Mouse (Mus musculus): Measurements from ENCODE around the gene Gja5.

Gene Gja5

DNA sequence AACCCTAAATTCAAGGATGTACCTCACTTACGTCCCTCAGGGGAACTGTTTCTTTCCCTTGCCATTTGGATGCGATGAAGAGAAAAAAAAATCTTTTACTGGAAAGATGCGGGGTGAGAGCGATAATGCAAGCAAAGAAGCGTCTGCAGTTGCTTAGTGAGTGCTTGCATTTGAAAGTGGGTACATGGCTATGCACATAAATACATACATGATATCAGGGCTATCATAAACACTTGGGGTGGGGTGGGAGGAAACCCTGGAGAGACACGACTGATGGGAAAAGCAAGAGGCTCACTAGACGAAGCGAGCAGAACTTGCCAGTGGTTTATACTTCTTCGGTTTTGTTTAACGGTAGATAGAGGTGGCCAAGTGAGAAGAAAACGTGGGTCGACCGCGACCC, at the start of gene Gja5:
Gja5 (plus strand) TSS at position 301 of the 400 bp plus-strand sequence.
- DNase-seq (ENCODE audit: low spot score), result no peak

DNA sequence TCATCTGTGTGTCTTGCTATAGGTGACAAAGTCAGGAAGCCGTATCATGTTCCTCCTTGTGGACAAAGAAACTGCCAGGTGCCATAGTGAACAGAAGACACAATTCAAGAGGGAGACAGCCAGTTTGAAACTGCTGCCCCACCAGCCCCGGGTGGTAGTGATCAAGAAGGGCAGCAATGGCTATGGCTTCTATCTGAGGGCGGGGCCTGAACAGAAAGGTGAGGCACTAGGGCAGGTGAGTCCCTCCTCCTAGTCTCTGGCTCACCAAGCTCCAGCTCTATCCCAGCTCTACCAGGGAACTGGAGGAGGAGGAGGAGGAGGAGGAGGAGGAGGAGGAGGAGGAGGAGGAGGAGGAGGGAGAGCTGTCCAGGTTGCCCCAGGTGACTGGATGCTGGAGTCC, 48.7 kb upstream of the Gja5 start:
- no peak for DNase-seq (ENCODE audit: low spot score)

DNA sequence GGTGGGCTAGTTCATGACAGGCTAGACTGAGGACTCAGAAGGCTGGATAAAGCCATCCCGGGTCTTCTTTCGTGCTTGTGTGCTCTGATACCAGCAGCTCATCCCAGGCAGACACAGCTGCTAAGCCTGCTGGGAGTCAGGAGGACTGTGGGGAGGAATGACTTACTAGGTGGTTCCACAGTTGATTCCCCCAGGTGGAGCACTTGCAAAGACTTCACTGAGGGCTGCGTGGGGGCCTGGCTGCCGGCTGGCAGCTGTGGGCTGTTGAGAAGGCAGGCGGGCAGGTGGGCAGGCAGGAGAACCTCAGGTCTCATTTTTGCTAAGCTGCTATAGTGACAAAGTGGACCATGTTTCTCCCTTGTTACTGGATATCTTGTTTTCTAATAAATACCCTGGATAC, 44.0 kb upstream of the Gja5 start:
- DNase-seq (ENCODE audit: low spot score), result peak; percentile 1

DNA sequence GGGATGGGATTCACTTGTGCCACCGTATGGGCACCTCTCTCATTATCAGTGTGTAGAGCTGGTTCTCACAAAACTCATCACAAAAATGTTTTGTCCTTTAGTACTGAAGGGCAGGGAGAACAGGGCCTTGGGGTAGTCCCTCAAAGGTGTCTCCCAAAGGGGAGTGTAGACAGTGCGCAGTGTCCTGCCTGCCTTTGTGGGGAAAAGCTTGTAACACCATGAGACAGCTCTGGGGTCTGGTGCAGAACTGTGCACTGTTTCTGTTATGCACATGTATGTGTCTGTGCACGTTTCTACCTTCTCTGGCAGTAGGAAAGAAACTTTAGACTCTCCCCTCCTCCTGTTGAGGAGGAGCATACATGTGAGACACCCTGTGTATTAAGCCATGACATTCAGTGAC, 36.6 kb upstream of the Gja5 start:
- DNase-seq (ENCODE audit: low spot score), result peak; percentile 1

DNA sequence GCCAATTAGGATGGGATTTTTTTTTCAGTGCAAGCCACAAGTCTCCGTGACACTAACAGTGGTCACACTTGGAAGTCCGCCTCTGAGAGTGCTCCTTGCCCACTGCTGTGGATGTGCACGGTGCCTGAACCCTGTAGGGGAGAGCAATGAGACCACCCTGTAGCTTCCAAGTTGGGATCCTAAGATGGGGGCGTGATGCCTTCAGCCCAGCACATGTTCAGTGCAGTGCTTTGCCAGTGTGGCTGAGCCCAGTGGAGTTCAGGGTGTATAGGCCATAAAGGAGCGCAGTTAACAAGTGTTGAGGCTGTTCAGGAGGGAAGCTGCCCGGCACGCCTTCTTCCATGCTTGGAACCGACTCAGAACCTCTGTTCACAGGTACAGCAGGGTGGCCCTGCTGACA, 35.9 kb upstream of the Gja5 start:
- DNase-seq (ENCODE audit: low spot score), result peak; percentile 1

DNA sequence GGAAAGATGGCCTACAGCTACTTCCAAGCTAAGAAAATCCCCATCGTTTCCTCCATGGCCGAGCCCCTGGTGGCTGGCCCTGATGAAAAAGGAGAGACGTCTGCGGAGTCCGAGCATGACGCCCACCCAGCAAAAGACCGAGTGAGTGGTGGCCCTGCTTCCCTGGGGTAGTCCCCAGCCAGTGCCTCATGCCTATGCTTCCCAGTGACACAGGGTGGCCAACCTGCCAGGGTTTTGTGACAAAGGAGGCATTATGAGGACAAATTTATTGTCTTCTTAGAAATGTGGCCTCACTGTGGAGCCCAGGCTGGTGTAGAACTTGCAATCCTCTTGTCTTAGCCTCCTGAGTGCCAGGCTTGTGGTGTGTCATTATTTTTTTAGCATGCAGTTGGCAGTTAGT, 35.4 kb upstream of the Gja5 start:
- peak; percentile 0 for DNase-seq (ENCODE audit: low spot score)

DNA sequence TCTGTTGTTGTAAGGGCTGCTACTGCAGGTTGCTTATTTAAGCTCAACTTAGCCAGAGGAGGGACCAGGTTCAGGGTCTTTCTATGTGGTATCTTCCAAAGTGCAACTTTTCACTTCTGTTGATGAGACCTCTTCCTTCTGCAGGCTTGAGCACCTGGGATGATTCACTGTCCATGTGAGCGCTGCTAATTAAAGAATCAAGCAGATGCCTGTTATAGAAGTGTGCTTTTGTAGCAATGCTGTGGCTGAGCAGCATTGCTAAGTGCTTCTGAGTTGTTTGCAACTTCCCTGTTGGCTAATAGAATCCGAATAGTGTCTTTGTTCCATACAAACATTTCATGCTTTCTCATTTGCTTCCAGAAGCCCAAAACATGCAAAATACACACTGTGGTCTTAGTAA, 34.2 kb upstream of the Gja5 start:
- no peak for DNase-seq (ENCODE audit: low spot score)

DNA sequence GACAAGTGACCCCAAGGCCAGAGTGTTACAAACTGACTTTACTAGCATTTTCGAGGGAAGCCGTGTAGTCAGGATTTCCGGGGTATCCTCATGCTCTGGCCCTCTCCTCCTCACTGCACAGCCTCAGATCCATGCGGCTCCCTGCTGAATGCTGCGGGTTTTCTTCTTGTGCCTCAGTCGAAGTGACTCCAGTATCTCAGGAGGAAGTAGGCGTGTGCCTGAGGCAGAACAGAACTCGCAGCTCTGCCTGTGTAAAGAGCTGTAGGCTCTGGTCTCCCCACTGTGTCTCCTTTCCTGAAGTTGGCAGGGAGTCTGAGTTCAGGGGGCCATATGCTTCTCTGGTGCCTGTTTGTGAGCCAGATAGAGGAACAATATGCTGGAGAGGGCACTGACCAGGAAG, 33.4 kb upstream of the Gja5 start:
- no peak for DNase-seq (ENCODE audit: low spot score)

DNA sequence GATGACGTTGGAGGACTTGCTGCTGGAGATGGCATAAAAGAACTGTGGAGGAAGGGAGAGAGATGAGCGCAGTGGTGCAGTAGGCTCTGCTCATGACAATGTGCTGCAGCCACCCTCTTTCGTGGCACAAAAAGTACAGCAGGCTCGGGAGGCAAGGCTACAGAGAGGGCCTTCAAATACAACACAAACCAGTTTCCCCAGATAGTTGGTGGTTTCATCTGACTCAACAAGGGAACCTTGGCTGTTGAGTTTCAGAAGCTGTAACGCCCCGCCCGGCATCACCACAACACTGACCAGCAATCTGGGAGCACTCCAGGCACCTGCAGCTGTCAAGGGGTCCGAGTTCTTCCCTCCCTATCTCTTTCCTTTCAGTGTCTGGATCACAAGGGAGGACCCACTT, 32.0 kb upstream of the Gja5 start:
- no peak for DNase-seq (ENCODE audit: low spot score)

DNA sequence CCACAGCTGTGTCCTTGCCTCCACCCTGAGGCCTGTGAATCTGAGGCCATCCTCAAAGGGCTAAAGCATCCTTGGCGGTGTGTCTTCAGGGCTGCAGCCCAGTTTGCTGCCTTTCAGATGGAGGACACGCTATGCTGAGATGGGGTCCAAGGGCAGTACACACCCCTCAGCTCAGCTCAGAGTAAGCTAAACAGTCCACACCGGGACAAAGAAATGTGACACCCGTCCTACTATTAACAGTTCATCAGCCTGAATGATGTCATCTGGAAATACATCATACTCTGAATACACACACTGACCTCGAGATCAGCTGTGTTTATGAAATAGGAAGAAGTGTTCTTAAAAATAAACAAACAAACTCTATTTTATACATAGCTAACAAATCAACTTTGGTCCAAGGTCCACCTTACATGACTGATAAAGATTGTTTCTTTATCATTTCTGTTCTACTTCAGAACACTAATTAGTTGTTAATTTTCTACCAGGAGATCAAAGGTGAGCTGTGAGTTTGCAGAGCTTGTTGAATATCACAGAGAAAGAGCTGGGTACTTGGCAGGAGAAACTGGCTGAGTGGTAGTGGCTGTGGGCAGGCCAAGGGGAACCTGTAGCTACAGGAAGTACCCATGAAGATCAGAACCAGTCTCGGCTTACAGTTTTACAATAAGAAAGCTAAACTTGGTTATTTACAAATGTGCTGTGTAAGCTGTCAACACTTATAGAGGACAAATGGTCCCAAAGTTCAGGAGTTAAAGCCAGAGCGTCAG, 29.5 kb upstream of the Gja5 start:
- no peak for DNase-seq (ENCODE audit: low spot score)

DNA sequence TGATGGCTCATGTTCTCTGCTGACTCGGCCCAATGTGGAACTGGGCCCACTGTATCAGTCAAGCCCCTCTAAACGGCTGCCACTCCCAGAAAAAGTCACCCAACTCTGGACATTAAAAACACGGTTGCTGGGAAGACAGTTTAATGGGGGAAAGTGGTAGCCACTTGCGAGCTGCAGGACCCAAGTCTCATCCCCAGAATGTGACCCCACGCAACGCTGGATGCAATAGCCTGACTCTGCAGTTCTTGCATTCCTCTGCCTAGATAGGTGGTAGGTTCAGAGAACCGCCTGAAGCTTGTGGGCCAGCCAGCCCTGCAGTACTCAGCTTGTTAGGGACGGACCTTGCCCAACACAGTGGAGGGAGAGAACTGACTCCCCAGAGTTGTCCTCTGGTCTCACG, 25.0 kb upstream of the Gja5 start:
- DNase-seq (ENCODE audit: low spot score), result no peak

DNA sequence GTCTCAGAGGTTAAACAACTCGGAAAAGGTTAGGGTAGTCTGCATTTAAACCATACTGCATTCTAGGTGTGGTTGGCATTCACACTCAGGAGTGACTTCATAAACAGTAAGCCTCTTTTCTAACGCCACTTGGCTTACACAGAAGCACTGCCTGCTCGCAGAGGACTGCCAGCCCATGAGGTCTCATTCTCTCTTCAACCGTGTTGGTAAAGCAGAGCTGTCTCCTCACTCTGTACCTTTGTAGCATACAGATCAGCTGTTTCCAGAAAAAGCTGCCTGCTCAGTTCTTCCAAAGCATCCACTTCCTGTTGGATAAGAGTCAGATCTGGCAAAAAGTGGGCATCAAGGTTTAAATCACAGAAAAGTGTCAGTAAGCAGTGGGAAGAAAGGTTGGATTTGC, 24.1 kb upstream of the Gja5 start:
- no peak for DNase-seq (ENCODE audit: low spot score)

DNA sequence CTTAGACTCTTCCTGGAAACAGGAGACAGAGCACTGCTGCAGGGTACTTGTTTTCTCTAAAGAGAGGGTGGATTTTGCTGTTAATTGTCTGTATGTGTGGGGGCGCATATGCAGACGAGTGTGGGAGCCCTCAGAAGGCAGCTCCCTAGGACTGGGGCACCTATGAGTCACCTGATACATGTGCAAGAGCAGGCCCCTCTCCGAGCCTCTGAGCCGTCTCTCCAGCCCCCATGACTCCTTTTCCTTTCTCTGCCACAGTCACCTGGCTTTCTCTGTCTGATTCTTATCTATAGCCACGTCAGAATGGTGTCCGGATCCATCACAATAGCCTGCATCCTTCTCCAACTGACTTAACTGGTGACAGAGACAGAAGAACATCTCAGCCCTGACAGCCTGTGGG, 22.9 kb upstream of the Gja5 start:
- no peak for DNase-seq (ENCODE audit: low spot score)

DNA sequence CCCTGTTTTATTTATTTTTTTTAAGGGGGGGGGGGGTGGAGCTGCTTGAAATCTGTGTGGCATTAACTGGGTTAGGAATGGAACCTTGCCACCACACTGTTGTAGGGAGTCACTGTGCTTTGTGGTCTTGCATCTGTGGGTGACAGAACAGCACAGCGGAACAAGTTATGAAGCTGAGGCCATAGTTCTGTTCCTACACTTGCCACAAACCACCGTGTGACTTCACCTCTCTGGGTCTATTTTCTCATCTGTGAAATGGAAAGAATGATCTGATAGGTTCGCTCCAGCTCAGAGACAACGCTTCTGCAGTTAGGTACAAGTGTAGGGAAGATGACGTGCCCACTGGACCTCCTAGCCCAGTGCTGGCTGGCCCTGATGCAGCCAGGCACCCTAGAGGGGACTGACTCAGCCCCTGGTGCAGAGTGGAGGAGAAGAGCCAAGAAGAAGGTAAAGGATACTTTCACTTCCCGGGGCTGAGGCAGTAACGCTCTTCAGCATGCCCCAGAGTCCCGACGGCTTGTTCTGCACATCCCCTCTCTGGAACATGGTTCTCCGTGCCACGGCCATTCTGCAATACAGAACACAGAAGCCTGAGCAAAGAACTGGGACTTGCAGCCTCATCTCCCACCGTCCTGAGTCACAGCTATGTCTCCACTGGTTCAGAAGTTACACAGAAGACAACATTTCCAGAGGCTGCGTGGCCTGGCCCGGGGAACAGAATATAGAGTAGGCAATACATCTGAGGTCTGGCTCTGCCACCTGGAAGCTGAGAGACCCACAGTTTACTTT, 22.2 kb upstream of the Gja5 start:
- no peak for DNase-seq (ENCODE audit: low spot score)

DNA sequence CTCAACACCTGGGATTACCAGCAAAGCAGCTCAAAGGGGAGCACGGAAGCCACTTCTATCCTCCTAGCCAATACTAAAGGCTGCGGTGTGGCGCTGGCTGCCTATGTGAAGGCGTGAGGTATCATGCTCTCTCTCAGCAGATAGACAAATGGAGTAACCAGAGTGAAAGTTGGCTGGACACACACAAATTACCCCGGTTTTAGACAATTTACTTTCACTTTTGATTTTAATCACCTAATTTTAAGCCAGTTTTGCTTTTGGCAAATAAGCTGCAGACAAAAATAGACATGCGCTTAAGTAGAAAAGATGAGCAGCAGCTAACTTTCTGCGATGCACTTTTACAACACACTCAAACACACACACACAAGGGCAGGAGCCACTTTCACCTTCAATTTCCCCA, 20.8 kb upstream of the Gja5 start:
- no peak for DNase-seq (ENCODE audit: low spot score)

DNA sequence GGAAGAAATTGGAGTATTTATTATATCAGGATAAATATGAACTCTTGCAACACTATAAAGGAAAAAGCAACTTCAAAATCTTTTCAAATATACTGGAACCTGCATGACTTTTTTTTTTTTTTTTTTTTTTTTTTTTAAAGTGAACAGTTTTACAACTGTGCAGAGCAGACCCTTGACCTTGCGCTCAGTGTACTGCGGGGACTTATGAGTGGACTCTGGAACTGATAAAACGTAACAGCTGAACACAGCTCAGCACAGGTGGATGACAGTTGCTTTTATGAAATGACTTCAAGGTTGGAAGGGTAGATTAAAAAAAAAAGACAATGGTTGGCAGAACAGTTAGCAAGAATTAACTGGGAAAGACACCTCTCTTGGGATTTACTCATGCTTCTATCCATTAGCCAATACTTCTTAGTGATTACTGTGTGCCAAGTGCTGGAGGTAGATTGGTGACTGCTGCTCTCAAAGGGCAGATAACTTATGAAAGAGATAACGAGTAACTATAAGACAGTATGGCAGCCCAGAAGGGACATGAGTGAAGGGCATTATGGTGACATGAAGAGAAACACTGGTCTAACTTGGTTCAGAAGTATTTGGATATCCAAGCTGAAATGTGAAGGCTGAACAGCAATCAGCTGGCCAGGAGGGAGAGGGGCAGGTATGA, 2.0 kb upstream of the Gja5 start:
- no peak for DNase-seq (ENCODE audit: low spot score)

DNA sequence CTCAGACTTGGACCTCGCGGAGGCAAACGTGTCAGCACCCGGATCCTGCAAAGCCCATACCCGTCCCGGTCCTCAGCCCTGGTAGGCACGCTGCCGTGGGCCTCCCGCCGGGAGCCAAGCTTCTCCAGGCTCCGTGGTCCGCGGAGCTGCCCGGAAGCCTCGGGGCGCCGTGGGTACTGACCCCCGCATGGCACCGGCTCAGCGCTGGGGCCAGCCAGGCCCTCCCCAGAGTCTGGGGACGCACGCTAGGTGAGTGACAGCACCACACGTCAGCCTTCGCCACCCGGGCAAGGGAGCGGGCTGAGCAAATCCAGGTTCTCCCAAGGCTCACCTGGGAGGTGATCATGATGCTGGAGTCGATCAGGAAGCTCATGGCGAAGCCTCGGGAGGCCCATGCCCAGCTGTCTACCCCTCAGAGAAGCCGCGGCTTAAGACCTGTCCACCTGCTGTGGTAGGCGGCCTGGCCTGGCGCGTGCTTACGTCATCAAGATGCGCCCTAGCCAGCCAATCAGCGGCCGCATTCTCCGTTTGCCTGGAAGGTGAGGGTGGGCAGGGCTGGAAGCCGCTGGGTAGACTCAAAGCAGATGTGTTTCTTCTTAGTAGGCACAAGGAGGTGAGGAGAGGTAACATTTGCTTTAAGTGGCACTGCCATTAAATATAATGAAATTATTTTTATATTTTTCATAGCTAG, 503 bp downstream of the Gja5 start, which contains the start of gene Gpr89:
Gpr89 (minus strand) TSS at position 496 of the 691 bp plus-strand sequence.
- peak; percentile 93 for DNase-seq (ENCODE audit: low spot score)

DNA sequence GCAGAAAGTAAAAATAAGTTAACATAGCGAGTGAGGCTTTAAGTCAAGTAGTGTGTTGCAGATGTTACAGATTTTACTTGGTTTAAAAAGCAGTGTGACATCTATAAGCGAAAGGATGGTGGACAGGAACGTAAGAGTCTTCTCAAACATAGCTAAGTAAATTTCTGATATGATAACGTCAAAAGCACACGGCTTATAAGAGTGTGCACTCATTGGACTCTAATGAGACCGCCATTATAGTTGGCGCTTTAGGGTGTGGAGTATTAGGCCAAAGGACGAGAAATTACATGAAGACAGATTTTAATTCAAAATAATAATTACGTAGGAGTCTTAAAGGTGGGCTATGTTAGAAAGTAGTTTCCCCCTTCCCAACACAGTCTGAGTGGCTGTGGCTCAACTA, 1.1 kb downstream of the Gja5 start:
- DNase-seq (ENCODE audit: low spot score), result no peak

DNA sequence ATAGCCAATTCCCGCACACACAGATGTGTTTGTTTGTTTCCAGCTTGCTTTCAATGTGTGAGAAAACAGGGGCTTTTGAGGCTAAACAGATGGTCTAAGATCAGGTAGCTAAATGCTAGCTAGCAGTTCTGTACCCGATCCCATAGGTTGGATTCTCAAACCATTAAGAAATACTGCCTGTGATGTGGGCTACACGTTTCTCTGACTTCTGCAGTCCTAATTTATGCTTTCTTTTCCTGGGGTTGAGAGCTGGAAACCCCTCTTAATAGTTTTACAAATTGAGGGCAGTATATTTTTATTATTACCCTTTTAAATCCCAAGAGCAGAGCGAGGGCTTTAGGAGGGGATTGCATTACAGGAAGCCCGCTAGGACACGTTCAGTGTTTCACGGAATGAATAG, 16.5 kb downstream of the Gja5 start:
- DNase-seq (ENCODE audit: low spot score), result no peak

DNA sequence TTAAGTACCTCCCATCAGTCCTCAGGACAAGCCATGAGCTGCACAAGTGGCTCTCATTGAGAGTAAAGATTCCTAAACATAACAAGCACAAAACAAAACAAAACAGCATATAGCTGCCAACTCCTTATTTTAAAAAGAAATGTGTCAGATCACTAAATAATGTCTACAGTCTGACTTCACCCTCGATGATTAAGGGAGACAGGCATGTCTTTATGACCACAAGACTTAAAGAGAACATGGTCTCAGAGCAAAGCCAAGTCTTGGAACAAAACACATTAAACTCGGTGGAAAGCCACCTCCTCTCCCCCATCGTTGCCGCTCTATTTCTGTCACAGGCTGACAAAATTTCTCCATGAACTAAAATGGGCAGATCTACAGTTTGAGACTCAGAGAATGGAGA, 20.1 kb downstream of the Gja5 start:
- no peak for DNase-seq (ENCODE audit: low spot score)

DNA sequence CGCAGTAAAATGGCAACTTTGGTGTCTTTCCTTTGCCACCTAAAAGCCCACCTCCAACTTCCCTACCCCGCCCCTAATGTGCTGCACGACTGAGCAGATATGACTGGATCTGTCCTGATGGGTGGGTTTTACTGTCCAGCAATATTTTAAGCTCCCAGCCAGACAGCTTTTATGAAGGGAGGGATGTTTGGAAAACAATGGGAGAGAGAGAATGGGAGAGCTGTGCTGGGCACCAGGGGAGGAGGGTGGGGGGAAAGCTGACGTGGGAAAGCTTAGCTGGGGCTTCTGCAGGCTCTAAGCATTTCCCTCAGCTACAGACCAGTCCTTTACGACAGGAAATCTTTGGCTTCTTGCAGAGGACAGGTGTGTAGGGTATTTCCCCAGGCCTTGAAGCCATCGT, 21.4 kb downstream of the Gja5 start, which contains the start of gene Gja8:
Gja8 (minus strand) TSS at position 101 of the 400 bp plus-strand sequence.
- no peak for DNase-seq (ENCODE audit: low spot score)

DNA sequence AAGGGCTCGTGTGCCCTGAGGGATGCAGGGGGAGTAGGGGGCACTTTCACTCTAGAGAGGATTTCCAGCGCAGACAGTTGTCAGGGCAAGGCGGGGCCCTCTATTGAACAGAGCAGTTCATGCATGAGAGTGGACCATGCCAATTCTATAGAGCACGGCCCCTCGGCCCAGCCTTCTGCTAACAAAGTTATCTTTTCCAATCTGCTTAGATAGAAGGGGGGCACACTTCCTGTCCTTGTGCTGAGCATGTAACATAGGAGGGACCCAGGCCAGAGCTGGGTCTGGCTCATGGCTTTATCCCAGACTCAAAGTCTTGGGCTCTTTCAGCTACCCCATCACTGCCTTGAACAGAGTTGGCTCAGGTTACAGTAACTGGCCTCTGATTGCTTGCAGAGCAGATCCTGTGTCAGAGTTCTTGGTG, 26.8 kb downstream of the Gja5 start:
- no peak for DNase-seq (ENCODE audit: low spot score)
